Mouse (Mus musculus) embryonic facial prominence, embryonic 11.5 days (tissue): ENCODE data around the gene Elmod3. TPM values are rescaled to one million over a fixed set of nuclear protein-coding genes. Genes with fewer than 3 reads are reported as not detected.

Experiments used
- ATAC-seq: fragments of 200-750 bp; cut with Nextera tagmentation; replicated peaks from 2 replicates; pipeline ENCODE4 v1.8.0; 2017; ENCODE audit warnings: low read depth; ENCODE audit not compliant: insufficient number of reproducible peaks, low FRiP score, low TSS enrichment
- DNase-seq: peaks from one replicate; pipeline ENCODE4 v3.0.0-alpha.2; 2015; ENCODE audit warnings: low spot score
- H3K27ac ChIP-seq: fragments of 300-500 bp; sonication (generic); replicated peaks from 2 replicates; pipeline ENCODE4 v1.5.1; 2014; ENCODE audit warnings: mild to moderate bottlenecking, low read depth, low read length, control low read depth
- H3K27me3 ChIP-seq: fragments of 300-500 bp; sonication (generic); 2 replicates; pipeline ENCODE4 v1.6.1; 2014; ENCODE audit warnings: mild to moderate bottlenecking, low read length, moderate library complexity, mixed read lengths; ENCODE audit not compliant: control insufficient read depth, insufficient read depth
- H3K36me3 ChIP-seq: fragments of 300-500 bp; sonication (generic); replicated peaks from 2 replicates; pipeline ENCODE4 v1.6.1; 2014; ENCODE audit warnings: low read depth, mild to moderate bottlenecking, low read length, moderate library complexity, mixed read lengths; ENCODE audit not compliant: control insufficient read depth, insufficient read depth
- H3K4me1 ChIP-seq: fragments of 300-500 bp; sonication (generic); 2 replicates; pipeline ENCODE4 v1.6.1; 2014; ENCODE audit warnings: low read length, mixed read lengths; ENCODE audit not compliant: control insufficient read depth, insufficient read depth
- H3K4me2 ChIP-seq: fragments of 300-500 bp; sonication (generic); 2 replicates; pipeline ENCODE4 v1.6.1; 2014; ENCODE audit warnings: low read depth, mild to moderate bottlenecking, control low read depth, low read length, moderate library complexity
- H3K4me3 ChIP-seq: fragments of 300-500 bp; sonication (generic); 2 replicates; pipeline ENCODE4 v1.5.1; 2014; ENCODE audit warnings: low read depth, low read length, control low read depth
- H3K9ac ChIP-seq: fragments of 300-500 bp; sonication (generic); replicated peaks from 2 replicates; pipeline ENCODE4 v1.6.1; 2014; ENCODE audit warnings: mild to moderate bottlenecking, control low read depth, low read length
- H3K9me3 ChIP-seq: fragments of 300-500 bp; sonication (generic); replicated peaks from 2 replicates; pipeline ENCODE4 v1.6.1; 2016; ENCODE audit warnings: mild to moderate bottlenecking, low read length, inconsistent platforms, mixed read lengths; ENCODE audit not compliant: control insufficient read depth
- WGBS: fragments of 180-500 bp; shearing (Covaris S2); extraction: QIAGEN DNeasy Blood & Tissue Kit; methylation state at CpG from one replicate; pipeline ENCODE4 v1.1.7; 2014; 5-methylcytosine and 5-hydroxymethylcytosine counted together
- polyA plus RNA-seq: library from polyadenylated mRNA; unstranded; fragments of >200 nt; fragmentation: Nextera tagmentation; extraction: Ambion mirVana; gene quantifications from 2 replicates; pipeline ENCODE4 v1.2.1, GENCODE M21; 2014

Elmod3 gene
- polyA plus RNA-seq, 1 experiment from 2014 or later: 16.4 TPM

GRCm38 (mm10) chr6:72607676-72608075 is 9.5 kb upstream of the Elmod3 start:
- H3K4me3 ChIP-seq: no peak overlapping the region
- H3K9me3 ChIP-seq: no peaks in the 10 kb centered on the region
- ATAC-seq (no peak), DNase-seq (no peak)
- no peak overlapping the region for H3K4me2 ChIP-seq
- WGBS: 89% methylated on average over 5 of the region's 5 CpGs
- no peak overlapping the region for H3K27ac ChIP-seq
- H3K27me3 ChIP-seq: no peaks in the 10 kb centered on the region
- H3K9ac ChIP-seq: no peak overlapping the region
- H3K36me3 ChIP-seq: 0 out of 2 replicates have a peak, but pooled peaks cover 2% of the 10 kb centered on the region
- H3K4me1 ChIP-seq: no peaks in the 10 kb centered on the region

- H3K36me3 ChIP-seq: 0 out of 2 replicates have a peak, but pooled peaks cover 2% of the 10 kb centered on the region
- ATAC-seq (no peak), DNase-seq (no peak)
- H3K9ac ChIP-seq: no peak overlapping the region
- H3K27me3 ChIP-seq: no peaks in the 10 kb centered on the region
- no peaks in the 10 kb centered on the region for H3K9me3 ChIP-seq
- no peak overlapping the region for H3K4me2 ChIP-seq
- no peaks in the 10 kb centered on the region for H3K4me1 ChIP-seq
- no peak overlapping the region for H3K27ac ChIP-seq
- WGBS: 90% methylated on average over 4 of the region's 4 CpGs
- H3K4me3 ChIP-seq: no peak overlapping the region
Observed at GRCm38 (mm10) chr6:72607060-72607459, 8.8 kb upstream of the Elmod3 start.

GRCm38 (mm10) chr6:72604066-72604465 is 5.9 kb upstream of the Elmod3 start:
- no peak overlapping the region for H3K9ac ChIP-seq
- H3K27ac ChIP-seq: no peak overlapping the region
- H3K4me3 ChIP-seq: no peak overlapping the region
- 86% methylated on average over 2 of the region's 2 CpGs for WGBS
- no peaks in the 10 kb centered on the region for H3K27me3 ChIP-seq
- no peak overlapping the region for H3K4me2 ChIP-seq
- 0 out of 2 replicates have a peak, but pooled peaks cover 2% of the 10 kb centered on the region for H3K36me3 ChIP-seq
- no peak for DNase-seq
- no peak for ATAC-seq
- H3K4me1 ChIP-seq: no peaks in the 10 kb centered on the region
- no peaks in the 10 kb centered on the region for H3K9me3 ChIP-seq

- no peak for ATAC-seq
- WGBS: 68% methylated on average over 1 of the region's 1 CpGs
- no peak overlapping the region for H3K4me3 ChIP-seq
- peak; percentile 75 for DNase-seq
- H3K4me2 ChIP-seq: no peak overlapping the region
- no peak overlapping the region for H3K27ac ChIP-seq
- H3K27me3 ChIP-seq: no peaks in the 10 kb centered on the region
- no peaks in the 10 kb centered on the region for H3K4me1 ChIP-seq
- H3K9ac ChIP-seq: no peak overlapping the region
- H3K36me3 ChIP-seq: no peaks in the 10 kb centered on the region
- H3K9me3 ChIP-seq: no peaks in the 10 kb centered on the region
Observed at GRCm38 (mm10) chr6:72601732-72602131, 3.5 kb upstream of the Elmod3 start.

DNA sequence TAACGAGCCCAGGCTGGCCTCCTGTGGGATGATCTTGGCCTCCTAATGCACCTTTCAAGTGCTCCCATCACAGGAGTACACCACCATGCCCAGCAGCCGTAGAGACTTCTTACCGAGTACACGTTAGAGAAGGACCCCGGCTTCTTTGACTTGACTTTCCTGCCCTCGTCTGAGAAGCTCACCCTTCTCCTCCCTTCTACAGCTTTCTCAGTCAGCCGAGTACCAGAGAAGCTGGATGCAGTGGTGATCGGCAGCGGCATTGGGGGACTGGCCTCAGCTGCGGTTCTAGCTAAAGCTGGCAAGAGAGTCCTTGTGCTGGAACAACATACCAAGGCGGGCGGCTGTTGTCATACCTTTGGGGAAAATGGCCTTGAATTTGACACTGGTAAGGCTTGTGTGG is 2.6 kb upstream of the Elmod3 start:
- ATAC-seq (no peak), DNase-seq (no peak)
- Histone ChIP-seq H3K9me3 (no peaks in the 10 kb centered on the region), H3K4me3 (no peak overlapping the region), H3K36me3 (no peaks in the 10 kb centered on the region), H3K4me1 (no peaks in the 10 kb centered on the region), H3K4me2 (no peak overlapping the region), H3K27me3 (no peaks in the 10 kb centered on the region), H3K9ac (no peak overlapping the region), H3K27ac (no peak overlapping the region)
- 84% methylated on average over 12 of the region's 12 CpGs for WGBS

DNA sequence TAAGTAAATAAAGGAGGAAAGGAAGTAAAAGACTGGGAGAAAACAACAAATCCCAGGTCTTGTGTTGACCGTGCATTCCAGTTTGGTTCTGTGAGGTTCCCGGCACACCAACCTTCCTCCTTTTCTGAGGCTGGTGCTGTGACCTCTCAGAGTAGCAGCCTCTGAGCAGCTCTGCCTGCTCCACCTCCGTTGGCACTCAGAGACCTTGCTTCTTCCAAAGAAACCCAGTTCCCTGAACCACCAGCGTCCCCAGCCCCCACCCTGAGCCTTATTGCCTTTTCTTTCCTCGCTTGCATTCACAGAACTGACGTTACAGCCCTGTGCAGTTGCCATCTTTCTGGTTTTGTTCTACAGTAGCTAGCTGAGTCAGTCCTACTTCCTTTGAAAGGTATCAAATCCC is 2.0 kb upstream of the Elmod3 start:
- H3K4me1 ChIP-seq: no peaks in the 10 kb centered on the region
- no peaks in the 10 kb centered on the region for H3K9me3 ChIP-seq
- no peaks in the 10 kb centered on the region for H3K36me3 ChIP-seq
- H3K27ac ChIP-seq: no peak overlapping the region
- no peak for ATAC-seq
- H3K4me2 ChIP-seq: no peak overlapping the region
- no peak for DNase-seq
- WGBS: 82% methylated on average over 6 of the region's 6 CpGs
- H3K9ac ChIP-seq: no peak overlapping the region
- H3K4me3 ChIP-seq: no peak overlapping the region
- no peaks in the 10 kb centered on the region for H3K27me3 ChIP-seq

DNA sequence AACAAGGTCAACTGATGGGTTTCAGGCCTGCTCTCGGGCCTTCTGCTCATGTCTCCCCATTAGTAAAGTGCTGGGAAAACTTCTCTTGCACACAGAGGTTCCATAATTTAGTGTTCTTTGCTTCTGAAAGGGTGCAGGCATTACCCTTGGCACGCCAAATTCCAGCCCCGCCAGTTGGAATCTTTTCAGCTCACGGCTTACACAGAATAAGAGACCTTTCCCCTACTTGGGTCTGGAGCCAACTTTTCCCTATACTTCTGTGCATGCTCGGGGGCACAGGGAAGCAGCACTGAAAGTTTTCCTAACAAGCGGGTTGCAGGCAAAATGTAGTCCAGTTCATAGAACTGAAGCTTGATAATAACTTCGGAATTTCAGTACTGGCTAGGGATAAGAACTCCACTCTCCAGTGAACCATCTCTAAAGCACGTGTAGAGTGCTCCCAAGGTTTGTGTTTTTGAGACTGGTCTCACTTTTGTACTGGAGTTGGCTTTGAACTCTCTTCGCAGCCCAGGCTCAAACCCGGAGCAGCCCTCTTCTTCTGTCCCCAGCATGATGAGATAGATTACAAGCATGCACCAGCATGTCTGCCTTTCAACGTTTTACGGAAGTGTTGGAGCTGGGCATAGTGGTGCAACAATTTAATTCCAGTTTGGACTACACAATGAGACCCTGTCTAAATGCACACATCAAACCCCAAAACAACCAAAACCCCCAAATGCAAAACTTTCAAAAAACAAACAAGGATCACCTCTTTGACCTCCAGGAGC is 761 bp upstream of the Elmod3 start:
- Histone ChIP-seq H3K4me1 (no peaks in the 10 kb centered on the region), H3K4me2 (peak overlapping the region; percentile 75), H3K27me3 (no peaks in the 10 kb centered on the region), H3K9ac (peak overlapping the region; percentile 62), H3K27ac (no peak overlapping the region), H3K4me3 (peak overlapping the region; percentile 60), H3K36me3 (no peaks in the 10 kb centered on the region), H3K9me3 (no peaks in the 10 kb centered on the region)
- DNase-seq (peak; percentile 30), ATAC-seq (no peak)
- WGBS: 51% methylated on average over 12 of the region's 12 CpGs

DNA sequence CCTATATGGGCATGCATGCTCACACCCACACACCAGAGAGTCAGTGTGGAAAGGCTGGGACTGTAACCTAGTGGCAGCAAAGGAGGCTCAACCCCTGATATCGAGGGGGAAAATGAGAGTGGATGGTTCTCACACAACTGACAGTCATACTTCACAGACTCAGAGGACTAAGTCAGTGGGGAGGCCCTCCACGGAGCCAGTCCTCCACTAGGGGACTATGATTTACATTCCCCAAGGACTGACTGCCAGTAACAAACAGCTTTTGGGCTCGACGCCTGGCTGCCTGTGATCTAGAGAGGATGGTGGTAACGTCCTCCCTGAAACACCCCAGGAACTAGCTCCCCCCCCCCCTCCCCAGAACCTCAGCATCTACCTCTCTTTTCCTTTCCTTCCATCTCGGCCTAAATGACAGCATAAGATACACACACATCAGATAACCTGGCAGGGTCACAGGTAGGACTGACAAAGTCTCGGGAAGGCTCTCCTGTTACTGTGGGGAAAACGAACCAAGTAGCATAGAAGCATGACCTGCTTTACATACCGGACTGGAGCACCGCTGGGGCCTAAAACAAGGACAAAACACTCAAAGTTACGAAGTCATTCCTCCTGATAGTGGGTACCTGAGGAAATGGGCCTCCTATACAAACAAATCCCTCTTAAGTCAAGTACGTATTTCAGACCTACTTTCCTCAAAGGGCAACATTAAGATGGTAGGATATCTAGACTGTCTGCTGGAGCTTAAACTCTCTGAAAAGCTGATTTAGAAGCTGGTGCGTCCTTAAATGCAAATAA is 934 bp downstream of the Elmod3 start:
- DNase-seq: no peak
- Histone ChIP-seq H3K36me3 (no peaks in the 10 kb centered on the region), H3K4me1 (no peaks in the 10 kb centered on the region), H3K9ac (peak overlapping the region; percentile 70), H3K27me3 (no peaks in the 10 kb centered on the region), H3K27ac (no peak overlapping the region), H3K9me3 (no peaks in the 10 kb centered on the region), H3K4me2 (peak overlapping the region; percentile 75), H3K4me3 (peak overlapping the region; percentile 60)
- 50% methylated on average over 13 of the region's 13 CpGs for WGBS
- no peak for ATAC-seq
